Mouse (Mus musculus) liver, embryonic 11.5 days (tissue): ENCODE data around the gene Adgre4. TPM values are rescaled to one million over a fixed set of nuclear protein-coding genes. Genes with fewer than 3 reads are reported as not detected.

Experiments used
- ATAC-seq: fragments of 200-750 bp; cut with Nextera tagmentation; replicated peaks from 2 replicates; pipeline ENCODE4 v1.8.0; 2017; ENCODE audit warnings: moderate number of reproducible peaks, mild to moderate bottlenecking, moderate TSS enrichment, moderate library complexity; ENCODE audit not compliant: low FRiP score
- DNase-seq: peaks from one replicate; pipeline ENCODE4 v3.0.0-alpha.2; 2017; ENCODE audit warnings: low spot score
- H3K27ac ChIP-seq: fragments of 300-500 bp; sonication (generic); 2 replicates; pipeline ENCODE4 v1.5.1; 2014; ENCODE audit warnings: mild to moderate bottlenecking, low read depth, low read length, control low read depth
- H3K27me3 ChIP-seq: fragments of 300-500 bp; sonication (generic); replicated peaks from 2 replicates; pipeline ENCODE4 v1.6.1; 2014; ENCODE audit warnings: low read length, mixed read lengths; ENCODE audit not compliant: control insufficient read depth, insufficient read depth
- H3K36me3 ChIP-seq: fragments of 300-500 bp; sonication (generic); 2 replicates; pipeline ENCODE4 v1.6.1; 2014; ENCODE audit warnings: mild to moderate bottlenecking, low read length, moderate library complexity, mixed read lengths; ENCODE audit not compliant: control insufficient read depth, insufficient read depth
- H3K4me1 ChIP-seq: fragments of 300-500 bp; sonication (generic); replicated peaks from 2 replicates; pipeline ENCODE4 v1.6.1; 2014; ENCODE audit warnings: low read length, mixed read lengths; ENCODE audit not compliant: control insufficient read depth, insufficient read depth
- H3K4me2 ChIP-seq: fragments of 300-500 bp; sonication (generic); 2 replicates; pipeline ENCODE4 v1.6.1; 2014; ENCODE audit warnings: mild to moderate bottlenecking, control low read depth, moderate library complexity
- H3K4me3 ChIP-seq: fragments of 300-500 bp; sonication (generic); 2 replicates; pipeline ENCODE4 v1.5.1; 2014; ENCODE audit warnings: low read depth, low read length, control low read depth
- H3K9ac ChIP-seq: fragments of 300-500 bp; sonication (generic); 2 replicates; pipeline ENCODE4 v1.6.1; 2014; ENCODE audit warnings: low read depth, low read length, control low read depth
- H3K9me3 ChIP-seq: fragments of 300-500 bp; sonication (generic); 2 replicates; pipeline ENCODE4 v1.6.1; 2016; ENCODE audit warnings: low read length, inconsistent platforms, mixed read lengths; ENCODE audit not compliant: control insufficient read depth
- WGBS: fragments of 180-500 bp; shearing (Covaris S2); extraction: QIAGEN DNeasy Blood & Tissue Kit; methylation state at CpG from one replicate; pipeline ENCODE4 v1.1.7; 2014; 5-methylcytosine and 5-hydroxymethylcytosine counted together
- polyA plus RNA-seq: library from polyadenylated mRNA; unstranded; fragments of >200 nt; fragmentation: Nextera tagmentation; extraction: Ambion mirVana; gene quantifications from 2 replicates; pipeline ENCODE4 v1.2.1, GENCODE M21; 2014

The Adgre4 gene
- polyA plus RNA-seq = 1.2 and 1.4 TPM in 2 replicates

DNA sequence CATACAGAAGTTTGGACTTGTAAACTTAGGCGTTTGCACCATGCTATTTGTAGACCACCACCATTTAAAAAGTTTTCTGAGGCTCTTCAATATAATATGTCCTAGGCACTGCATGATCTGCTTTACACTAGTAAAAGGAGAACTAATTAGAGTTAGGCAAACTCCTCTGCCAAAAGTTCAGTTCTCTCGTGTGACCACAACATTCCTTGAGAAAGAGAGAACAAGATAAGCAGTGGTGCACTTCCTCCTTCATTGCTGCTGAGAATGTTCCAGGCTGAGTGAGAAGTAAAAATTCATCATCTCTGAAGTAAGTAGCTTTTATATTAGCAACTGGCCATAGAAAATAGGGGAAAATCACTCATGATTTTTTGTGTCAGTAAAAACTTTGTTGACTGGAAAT is at the start of gene Adgre4:
Gene Adgre4, plus strand, starts transcription at position 199 of the 400 bp plus-strand sequence.
- Histone ChIP-seq H3K4me2 (no peak within 1 kb of the TSS), H3K4me1 (no peaks in the 10 kb centered on the region), H3K27me3 (no peaks in the 10 kb centered on the region), H3K9me3 (no peaks in the 10 kb centered on the region), H3K4me3 (no peak within 1 kb of the TSS), H3K9ac (no peak within 1 kb of the TSS), H3K36me3 (no peaks in the 10 kb centered on the region), H3K27ac (no peak within 1 kb of the TSS)
- ATAC-seq = no peak
- 21% methylated on average over 2 of the region's 2 CpGs for WGBS
- no peak for DNase-seq

DNA sequence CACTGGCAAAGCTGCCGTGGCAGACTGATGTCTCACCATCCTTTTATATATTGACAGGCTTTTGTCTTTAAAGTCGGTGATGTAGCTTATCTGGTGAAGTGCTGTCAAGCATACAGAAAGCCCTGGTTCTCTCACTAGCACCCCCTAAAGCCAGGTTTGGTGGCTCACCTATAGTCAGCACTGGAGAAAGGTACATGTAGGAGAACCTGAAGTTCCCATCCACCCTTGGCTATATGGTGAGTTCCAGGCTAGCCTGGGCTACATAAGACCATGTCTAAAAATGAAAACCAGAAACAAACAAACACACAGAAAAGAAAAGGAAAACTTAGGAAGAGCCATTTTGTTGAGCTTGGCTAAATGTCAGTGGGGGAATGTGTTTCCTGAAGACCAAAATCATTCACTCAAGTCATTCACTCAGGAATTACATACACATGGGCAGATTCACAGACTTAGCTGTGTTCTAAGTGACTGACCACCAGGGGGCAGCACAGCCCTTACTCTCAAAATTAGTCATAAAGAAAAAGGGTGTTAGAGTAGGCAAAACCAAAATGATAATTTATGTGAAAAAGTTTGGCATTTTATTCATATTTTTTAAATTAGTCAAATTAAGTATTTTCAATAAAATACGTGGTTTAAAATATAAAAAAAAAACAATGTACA is 47.5 kb upstream of the Adgre4 start:
- no peaks in the 10 kb centered on the region for H3K4me1 ChIP-seq
- H3K27me3 ChIP-seq = no peaks in the 10 kb centered on the region
- H3K9ac ChIP-seq = no peak overlapping the region
- ATAC-seq = peak; percentile 67; the same call in 1 of the 2 replicates
- WGBS = 60% methylated on average over 3 of the region's 3 CpGs
- no peak overlapping the region for H3K4me3 ChIP-seq
- no peaks in the 10 kb centered on the region for H3K9me3 ChIP-seq
- peaks cover 3% of the 10 kb centered on the region; the same call in 1 of the 2 replicates for H3K36me3 ChIP-seq
- no peak overlapping the region for H3K27ac ChIP-seq
- peak; percentile 53 for DNase-seq
- H3K4me2 ChIP-seq = no peak overlapping the region

GRCm38 (mm10) chr17:55702865-55703264 is 46.9 kb upstream of the Adgre4 start:
- Histone ChIP-seq H3K4me2 (no peak overlapping the region), H3K9me3 (no peaks in the 10 kb centered on the region), H3K27ac (no peak overlapping the region), H3K27me3 (no peaks in the 10 kb centered on the region), H3K9ac (no peak overlapping the region), H3K4me1 (no peaks in the 10 kb centered on the region), H3K4me3 (no peak overlapping the region), H3K36me3 (no peaks in the 10 kb centered on the region)
- no peak; the same call in 1 of the 2 replicates for ATAC-seq
- WGBS = 74% methylated on average over 5 of the region's 5 CpGs
- DNase-seq = no peak

- H3K4me3 ChIP-seq = peak within 1 kb of the TSS; percentile 78
- peak; percentile 98 for ATAC-seq
- 0 out of 2 replicates have a peak, but pooled peaks cover 2% of the 10 kb centered on the region for H3K36me3 ChIP-seq
- no peaks in the 10 kb centered on the region for H3K9me3 ChIP-seq
- under 1% methylated on average over 37 of the region's 37 CpGs for WGBS
- peak; percentile 96 for DNase-seq
- peak within 1 kb of the TSS; percentile 54 for H3K27ac ChIP-seq
- peak within 1 kb of the TSS; percentile 66 for H3K9ac ChIP-seq
- no peaks in the 10 kb centered on the region; the same call in 1 of the 2 replicates for H3K4me1 ChIP-seq
- H3K27me3 ChIP-seq = no peaks in the 10 kb centered on the region
- H3K4me2 ChIP-seq = peak within 1 kb of the TSS; percentile 80
Observed at GRCm38 (mm10) chr17:55711984-55712811, 37.6 kb upstream of the Adgre4 start, which contains the start of gene Pot1b. Gene Pot1b (minus strand): TSS chr17:55712628.

GRCm38 (mm10) chr17:55721270-55721669 is 28.5 kb upstream of the Adgre4 start:
- Histone ChIP-seq H3K9ac (no peak overlapping the region), H3K9me3 (no peaks in the 10 kb centered on the region), H3K27ac (no peak overlapping the region), H3K4me2 (no peak overlapping the region), H3K27me3 (no peaks in the 10 kb centered on the region), H3K4me1 (no peaks in the 10 kb centered on the region), H3K4me3 (no peak overlapping the region), H3K36me3 (no peaks in the 10 kb centered on the region)
- WGBS = 61% methylated on average over 1 of the region's 1 CpGs
- ATAC-seq = no peak
- no peak for DNase-seq

GRCm38 (mm10) chr17:55722250-55722649 is 27.5 kb upstream of the Adgre4 start:
- WGBS = 74% methylated on average over 2 of the region's 2 CpGs
- Histone ChIP-seq H3K4me2 (no peak overlapping the region), H3K9me3 (no peaks in the 10 kb centered on the region), H3K4me1 (no peaks in the 10 kb centered on the region), H3K27ac (no peak overlapping the region), H3K36me3 (no peaks in the 10 kb centered on the region), H3K4me3 (no peak overlapping the region), H3K27me3 (no peaks in the 10 kb centered on the region), H3K9ac (no peak overlapping the region)
- DNase-seq (no peak), ATAC-seq (no peak)

DNA sequence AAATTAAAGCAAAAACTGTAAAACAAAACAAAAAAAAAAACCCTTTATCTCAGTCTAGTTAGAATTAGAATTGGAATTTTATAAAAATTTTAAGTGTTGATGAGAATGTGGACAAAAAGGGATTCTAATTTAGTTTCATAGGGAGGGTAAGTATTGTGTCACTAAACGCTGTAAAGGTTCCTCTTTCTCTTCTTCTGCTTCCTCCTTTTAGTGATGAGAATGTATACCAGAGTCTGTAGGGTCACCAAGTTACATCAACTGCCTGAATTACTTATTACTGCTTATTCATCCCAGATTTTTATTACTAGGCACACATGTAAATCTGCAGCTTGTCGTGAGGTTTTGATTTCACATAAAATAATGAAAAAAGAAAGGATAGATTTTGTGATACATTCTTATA is 23.6 kb upstream of the Adgre4 start:
- Histone ChIP-seq H3K36me3 (no peaks in the 10 kb centered on the region), H3K4me2 (no peak overlapping the region), H3K27me3 (no peaks in the 10 kb centered on the region), H3K4me1 (no peaks in the 10 kb centered on the region), H3K4me3 (no peak overlapping the region), H3K27ac (no peak overlapping the region), H3K9me3 (no peaks in the 10 kb centered on the region), H3K9ac (no peak overlapping the region)
- ATAC-seq (no peak), DNase-seq (no peak)
- 43% methylated on average over 2 of the region's 2 CpGs for WGBS

DNA sequence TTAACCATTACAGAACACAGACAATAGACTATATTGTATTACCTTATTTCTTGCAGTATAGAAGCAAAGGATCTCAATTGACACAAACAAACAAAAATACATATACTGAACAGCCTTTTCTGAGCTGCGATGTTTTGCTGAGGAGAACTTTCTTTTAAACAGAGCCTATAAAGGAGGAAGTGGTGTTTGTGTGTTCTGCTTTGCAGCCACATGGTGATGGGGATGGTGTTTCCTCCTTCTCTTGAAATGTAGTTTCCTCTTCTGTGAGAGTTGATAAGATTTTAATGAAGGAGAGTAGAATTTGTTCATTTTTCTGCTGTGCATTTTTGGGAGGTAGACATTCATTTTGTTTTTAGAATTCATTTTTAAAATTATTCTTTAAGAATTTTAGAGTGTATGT is 13.1 kb upstream of the Adgre4 start:
- Histone ChIP-seq H3K4me1 (no peaks in the 10 kb centered on the region), H3K9me3 (no peaks in the 10 kb centered on the region), H3K27ac (no peak overlapping the region), H3K36me3 (no peaks in the 10 kb centered on the region), H3K27me3 (no peaks in the 10 kb centered on the region), H3K4me2 (no peak overlapping the region), H3K9ac (no peak overlapping the region), H3K4me3 (no peak overlapping the region)
- ATAC-seq (no peak), DNase-seq (no peak)
- 31% methylated on average over 1 of the region's 1 CpGs for WGBS
